Mouse (Mus musculus): ENCODE data around the gene Gtse1.

Gene Gtse1

DNA sequence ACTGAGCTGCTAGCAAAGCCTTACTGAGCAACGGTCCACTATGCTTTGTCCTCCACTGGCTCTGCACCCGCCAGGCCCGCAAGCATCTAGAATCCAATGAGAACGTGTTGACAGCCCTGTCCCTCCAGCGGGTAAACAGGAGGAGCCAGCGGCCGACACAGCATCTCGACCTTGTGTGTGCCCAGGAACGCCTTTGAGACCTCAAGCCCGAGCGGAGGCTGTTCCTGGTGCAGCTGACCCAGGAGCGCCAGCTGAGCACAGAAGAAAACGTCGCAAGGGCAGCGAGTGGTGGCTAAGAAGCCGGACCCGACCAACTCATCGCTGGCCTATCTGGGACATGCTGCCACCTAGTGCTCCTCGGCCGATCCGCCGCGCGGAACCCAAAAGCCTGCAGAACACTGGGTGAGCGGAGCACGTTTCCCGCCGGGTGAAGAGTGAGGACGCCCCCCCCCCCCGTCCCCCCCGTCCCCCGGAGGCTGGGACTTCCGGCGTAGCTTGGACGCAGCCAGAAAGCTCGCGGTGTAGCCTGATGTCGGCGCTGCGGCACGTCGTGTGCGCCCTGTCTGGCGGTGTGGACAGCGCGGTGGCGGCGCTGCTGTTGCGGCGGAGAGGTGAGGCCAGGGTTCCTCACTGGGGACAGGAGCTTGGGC is 19.4 kb downstream of the Gtse1 start, which contains the start of gene Trmu:
Gene Trmu, plus strand, starts transcription at position 465 of the 650 bp plus-strand sequence.
- peak; percentile 95 for DNase-seq

DNA sequence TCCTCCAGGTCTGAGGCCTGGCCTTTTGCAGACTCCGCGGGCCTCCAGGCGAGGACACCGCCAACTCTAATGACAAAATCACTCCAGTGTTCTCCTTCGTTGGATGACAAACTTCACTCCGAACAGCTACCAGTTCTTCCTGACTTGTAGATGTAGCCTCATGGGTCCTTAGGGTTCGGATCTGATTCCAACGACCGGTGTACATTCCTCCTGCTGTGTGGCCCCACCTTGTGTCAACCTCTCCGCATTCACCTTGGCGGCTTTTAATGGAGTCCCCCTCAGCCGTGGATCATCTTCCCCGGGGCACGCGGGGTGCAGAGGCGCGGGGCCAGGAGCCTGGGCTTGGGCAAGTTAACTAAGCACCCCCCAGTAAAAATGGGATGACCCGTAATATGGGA is 20.0 kb downstream of the Gtse1 start:
- no peak for DNase-seq

DNA sequence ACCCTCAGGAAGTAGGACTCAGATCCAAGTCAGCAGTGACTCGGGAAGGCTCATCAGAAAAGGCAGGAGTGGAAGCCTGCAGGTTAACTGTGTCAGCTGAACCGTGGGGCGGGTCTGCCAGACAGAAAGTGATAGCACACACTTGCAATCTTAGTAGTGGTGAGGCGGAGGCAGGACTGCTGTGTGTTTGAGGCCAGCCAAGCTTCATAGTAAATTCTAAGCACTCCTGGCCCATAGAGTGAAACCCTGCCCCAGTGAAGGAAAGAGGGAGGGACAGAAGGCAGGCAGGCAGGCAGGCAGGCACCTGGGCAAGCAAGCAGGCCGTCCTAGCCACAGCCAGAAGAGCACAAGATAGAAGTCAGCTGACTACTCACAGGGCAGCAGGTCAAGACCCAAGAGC is 26.1 kb downstream of the Gtse1 start:
- DNase-seq: no peak

DNA sequence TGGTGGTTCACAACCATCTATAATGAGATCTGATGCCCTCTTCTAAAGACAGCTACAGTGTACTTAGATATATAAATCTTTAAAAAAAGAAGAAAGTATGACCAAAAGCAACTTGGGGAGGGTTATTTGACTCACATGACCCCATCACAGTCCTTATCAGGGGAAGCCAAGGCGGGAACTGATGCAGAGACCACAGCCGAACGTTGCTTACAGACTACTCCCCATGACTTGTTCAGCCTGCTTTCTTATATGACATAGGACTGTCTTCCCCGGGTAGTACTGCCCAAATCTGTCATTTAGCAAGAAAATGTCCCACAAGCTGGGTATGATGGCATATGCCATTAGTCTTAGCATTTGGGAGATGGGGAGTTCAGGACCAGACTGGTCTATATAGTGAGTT is 29.7 kb downstream of the Gtse1 start:
- no peak for DNase-seq

DNA sequence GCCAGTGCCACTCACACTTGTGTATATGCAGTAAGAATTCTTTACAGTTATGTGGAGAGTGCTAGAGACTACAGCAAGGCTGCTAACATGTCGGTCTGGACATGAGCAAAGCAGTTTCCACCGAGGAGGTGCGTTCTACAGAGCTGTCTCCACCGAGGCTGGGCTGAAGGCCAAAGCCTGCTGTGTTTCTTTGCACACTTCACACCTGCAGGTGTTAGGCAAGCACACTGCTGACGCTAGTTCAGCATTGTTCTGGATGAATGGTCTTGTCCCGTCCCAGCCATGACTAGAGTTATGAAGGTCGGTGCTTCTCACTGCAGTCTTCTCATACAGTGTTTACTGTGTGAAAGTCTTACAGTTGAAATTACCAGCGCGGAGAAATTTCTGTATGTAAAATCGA is 32.4 kb downstream of the Gtse1 start:
- DNase-seq: no peak

DNA sequence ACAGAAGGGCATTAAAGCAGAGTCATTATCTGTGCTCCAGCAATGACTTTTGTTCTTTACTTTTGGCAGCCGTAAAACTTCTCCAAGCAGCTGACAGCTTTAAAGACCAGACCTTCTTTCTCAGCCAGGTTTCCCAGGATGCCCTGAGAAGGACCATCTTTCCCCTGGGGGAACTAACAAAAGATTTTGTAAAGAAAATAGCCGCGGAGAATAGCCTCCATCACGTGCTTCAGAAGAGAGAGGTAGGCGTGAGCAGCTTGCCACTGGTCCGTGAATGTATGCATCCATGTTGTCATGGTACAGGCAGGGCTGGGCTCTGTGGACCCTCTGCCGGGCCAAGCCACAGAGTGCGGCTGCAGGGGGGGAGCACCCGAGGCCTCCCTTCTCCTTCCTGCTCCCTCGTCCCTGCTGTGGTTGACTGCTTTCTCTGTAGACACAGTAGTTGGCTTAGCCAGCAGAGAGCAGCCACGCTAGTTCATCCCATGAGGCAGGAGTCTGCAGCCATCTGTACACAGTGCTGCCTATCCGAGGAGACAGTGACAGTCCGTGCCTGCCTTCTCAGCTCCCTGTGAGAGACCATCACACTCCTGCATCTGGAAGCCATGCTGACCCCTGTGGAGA is 33.1 kb downstream of the Gtse1 start:
- peak; percentile 17 for DNase-seq

DNA sequence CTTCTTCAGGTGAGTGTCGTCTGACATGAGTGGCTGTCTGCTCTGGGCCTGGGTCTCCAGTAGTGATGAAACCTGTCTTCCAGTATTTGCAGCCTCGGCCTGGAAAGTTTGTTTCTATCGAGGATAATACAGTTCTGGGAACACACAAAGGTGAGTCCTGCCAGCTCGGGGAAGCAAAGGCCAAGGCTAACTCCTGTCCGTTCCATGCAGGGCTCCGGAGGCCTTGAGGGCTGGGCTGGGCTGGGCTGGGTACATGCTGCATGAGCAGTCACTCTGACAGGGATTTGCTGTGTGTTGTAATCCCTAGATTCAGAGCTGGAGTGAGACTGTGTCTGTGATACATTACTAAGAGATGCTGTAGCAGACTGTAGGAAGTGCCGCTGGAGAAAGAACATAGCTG is 34.3 kb downstream of the Gtse1 start:
- DNase-seq: no peak

DNA sequence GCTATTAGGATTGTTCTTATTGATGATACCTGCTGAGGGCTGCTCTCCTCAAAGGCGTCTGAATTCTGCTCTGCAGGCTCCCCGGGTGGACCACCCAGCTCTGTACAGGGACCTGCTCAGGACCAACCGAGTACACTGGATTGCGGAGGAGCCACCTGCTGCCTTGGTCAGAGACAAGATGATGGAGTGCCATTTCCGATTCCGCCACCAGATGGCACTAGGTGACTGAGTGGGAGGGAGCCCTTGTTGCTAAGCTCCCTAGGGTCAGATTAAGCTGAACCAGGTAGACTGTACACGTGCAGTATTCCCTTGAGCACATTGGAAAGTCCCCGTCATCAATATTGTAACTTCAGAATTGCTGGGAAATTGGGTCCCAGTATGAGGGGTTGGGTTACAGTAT is 36.7 kb downstream of the Gtse1 start:
- DNase-seq: peak; percentile 75

DNA sequence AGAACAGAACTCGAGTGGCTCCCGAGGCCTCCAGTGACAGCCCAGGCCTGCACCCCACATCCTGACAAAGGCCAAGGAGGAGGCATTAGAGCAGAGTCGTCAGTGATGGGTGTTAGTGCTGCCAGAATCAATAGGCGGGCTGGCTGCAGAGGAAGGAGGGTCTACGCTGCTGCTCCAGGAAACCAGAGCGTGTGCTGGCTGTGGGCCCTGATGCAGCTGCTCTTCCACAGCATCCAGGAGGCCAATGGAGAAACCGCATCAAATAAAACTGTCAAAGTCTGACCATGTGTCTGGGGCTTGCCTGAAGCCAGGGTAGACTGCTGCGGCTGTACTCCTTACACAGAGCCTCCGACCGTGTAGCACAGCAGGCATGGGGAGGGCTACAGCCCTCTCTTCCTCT is 37.6 kb downstream of the Gtse1 start:
- DNase-seq: no peak

DNA sequence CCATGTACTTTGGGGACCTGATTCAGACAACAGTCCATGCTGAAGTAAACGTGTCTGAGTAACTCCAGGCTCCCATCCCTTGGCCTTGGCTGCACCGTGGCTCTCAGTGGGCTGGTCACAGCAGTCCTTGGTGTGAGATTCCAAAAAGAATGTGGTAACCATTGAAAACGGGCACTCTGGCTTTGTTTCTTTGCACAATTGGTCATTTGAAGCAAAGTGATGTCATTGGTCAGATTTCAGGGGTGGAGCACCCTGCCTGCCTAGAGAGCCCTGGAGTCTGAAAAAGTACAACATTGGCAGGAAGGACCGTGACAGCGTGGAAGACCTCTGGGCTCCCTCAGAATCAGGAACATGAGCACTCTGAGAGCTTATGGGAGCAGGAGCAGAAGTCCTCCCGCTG is 39.9 kb downstream of the Gtse1 start:
- no peak for DNase-seq

DNA sequence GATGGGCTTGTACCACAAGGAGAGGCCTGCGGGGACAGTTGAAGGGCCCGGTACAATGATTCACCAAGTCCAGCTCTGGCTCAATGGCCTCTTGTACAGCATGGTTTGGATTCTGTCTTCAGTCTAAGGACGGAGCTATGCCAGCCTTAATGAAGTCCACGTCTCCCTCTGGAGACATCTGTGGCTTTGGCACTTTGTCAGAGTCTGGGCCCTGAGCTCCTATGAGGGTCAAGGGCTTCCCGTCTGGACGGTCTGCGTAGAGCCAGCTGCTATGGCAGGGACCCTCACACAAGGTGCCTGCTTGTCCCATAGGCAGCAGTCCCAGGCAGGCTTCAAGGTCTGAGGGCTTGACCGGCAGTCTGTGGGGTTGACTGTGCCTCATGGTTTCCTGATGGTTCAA is 40.8 kb downstream of the Gtse1 start:
- no peak for DNase-seq

DNA sequence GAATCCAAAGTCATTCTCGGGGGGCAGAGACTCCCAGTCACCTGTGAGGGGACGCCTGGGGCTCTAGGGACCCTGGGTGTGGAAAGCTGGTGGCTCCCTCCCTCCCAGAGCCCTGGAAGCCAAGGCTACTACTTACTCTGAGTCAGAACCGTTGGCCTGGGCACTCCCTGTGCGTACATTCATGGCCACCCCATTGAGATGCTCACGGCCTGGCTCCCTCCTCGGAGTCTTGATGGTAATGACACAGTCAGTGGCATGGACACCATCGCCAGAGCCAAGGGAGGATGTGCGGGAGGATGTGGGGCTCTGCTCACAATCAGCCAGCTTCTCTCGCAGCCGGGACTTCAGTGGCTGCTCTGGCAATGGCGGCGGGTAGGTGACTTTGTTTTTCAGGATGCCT is 41.3 kb downstream of the Gtse1 start:
- no peak for DNase-seq

DNA sequence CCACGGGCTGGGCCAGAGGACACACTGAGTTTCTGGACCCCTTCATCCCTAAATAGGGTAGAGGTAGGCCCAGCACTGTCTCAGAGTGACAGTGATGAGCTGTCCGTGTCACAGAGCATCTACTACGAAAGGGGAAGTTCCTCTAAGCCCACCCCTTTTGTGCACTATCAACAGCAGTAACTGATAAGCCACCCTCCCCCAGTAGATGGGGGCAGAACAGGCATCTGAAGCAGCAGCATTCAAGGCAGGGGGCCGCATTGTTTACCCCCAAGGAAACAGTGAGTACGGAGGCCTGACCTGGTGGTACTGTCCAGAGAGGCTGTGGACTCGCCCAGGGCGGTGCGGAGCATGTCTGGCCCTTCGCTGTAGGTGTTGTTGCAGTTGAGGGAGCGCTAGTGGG is 43.0 kb downstream of the Gtse1 start:
- DNase-seq: no peak

DNA sequence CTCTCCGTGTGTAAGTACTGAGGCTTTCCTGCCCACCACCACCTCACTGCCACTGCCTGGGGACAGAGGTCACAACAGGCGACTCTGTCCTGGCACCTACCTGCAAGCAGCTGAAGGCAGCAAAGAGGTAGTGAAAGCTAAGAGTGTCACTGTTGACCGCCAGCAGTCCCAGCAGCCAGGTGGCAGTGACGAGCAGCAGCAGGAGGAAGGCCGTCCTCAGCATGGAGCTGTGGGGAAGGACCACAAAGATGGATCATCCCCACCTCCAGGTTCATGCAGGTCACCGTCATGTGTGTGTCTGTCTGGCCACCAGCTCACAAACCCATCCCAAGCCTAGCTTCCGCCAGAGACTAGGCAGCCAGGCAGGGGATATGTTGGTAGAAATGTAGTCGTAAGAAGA is 44.3 kb downstream of the Gtse1 start:
- DNase-seq: no peak

DNA sequence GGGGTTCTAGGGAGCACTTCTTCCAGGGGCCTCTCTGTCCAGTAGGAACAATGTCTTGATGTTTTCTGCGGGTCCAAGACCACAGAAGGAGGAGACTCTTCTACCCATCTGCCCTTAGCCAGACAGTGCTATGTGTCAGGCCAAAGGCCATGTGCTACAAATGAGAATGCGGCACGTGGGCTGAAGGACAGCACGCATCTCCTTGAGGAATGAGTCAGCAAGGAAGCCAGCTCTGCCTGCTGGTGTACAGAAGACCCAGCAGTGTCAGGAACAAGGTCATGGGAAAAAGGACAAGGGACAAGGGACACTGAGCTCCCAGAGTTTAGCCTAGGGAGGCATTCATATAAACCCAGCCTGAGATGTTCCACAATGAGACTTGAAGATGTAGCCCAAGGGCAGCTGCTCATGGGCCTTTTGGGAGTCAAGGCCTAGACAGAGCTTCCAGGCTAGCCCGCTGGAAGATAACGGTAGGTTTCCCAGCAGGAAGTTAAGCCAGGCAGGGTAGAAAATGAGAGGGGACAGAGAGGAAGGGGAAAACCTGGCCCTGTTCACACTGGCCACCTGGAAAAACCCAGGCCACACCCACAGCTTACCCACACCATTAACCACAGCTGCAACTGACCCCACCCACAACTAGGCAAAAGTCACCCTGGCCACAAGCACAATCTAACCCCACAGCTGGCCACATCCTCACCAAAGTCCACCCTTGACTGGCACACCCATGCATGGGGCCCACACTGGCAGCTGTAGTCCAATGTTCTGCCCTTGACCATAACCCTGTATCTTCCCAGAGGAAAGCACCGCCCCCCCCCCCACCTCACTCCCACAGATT is 49.3 kb downstream of the Gtse1 start:
- no peak for DNase-seq

DNA sequence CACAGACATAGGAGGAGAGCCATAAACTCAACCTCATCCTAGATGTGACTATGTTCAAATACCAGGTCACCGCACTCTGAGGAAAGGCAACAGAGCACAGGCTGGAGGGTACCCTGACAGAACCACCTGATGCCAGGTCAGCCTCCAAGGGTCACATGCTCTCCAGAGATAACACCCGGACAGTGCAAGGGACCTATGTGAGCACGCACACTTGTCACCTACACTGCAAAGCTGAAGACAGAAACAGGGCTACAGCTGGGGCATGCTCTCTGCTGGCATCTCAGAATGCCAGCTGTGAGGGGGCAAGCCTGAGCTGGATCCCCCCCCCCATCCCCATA is 49.9 kb downstream of the Gtse1 start:
- DNase-seq: no peak

DNA sequence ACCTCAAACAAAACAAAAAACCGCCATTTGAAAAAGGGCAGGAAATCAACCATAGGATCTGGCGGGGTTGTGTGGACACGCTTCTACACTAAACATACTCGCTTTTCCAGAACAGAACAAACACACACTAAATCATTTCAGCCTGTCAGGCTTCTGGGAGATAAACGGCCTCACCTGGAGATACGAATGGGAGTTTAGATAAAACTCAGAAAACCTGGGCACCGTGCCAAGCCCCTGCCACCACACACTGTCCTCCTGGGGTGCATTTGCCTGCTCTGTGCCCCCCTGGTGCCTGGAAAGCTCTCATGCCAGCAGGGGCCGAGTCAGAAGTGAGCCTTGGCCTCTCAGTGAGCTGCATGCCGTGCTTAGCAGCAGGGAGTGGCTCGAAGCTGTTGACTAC is 50.4 kb downstream of the Gtse1 start:
- no peak for DNase-seq

DNA sequence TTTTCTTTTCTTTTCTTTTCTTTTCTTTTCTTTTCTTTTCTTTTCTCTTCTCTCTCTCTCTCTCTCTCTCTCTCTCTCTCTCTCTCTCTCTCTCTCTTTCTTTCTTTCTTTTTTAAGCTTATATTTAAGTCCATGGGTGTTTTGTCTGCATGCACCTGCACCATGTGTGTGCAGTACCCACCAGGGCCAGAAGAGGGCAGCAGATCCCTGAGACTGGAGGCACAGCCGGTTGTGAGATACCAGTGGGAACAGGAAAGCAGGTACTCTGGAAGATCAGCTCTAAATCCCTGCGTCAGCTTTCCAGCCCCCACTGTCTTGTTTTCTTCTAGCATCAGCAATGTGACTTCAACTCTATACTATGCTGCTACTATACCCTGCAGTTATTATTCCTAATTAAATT is 54.1 kb downstream of the Gtse1 start:
- DNase-seq: peak; percentile 71

DNA sequence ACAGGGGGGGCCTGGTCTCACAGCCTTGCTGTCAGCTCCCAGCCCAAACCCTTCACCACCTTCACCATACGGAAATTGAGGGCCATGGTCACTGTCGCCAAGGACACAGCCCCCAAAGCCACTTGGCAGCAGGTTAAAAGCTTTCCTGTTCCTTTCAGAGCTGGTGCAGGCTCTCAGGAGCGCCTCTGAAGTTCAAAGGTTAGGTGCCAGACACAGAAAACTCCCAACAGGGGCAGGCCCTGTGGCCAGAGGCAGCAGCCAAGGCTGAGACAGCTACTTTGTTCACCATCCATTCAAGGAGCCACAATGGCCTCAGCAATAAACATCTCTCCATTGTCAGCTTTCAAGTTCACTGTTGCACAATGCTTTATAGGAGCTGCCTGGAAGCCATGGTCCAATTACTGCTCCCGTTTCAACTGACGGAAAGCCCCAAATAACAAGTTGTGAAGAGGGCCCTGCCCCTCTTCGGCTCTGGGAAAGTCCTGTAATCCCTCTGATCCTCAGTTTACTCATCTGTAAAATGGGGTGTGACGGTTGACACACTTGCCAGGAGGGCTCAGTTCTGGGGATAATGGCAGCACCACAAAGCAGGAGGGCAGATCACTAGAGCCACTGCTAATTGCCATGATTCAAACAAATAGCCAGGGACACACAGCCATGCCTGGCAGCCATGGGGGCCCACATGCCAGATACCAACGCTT is 59.8 kb downstream of the Gtse1 start:
- peak; percentile 20 for DNase-seq

DNA sequence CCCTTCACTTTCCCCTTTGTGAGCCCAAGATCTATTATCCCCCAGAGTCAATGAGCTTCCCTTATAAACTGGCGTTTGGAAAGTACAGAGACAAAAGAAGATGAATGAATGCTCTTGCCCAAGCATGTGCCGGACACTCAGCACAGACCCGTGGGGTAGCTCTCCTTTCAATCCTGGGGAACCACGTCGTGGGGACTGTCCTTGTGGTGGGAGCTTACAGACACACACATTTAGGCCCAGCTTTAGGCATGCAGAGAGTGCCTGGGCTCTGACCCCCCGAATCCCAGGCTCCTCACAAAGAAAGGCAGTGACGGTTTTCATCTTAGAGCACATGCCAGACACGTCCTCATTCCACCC is 60.3 kb downstream of the Gtse1 start:
- DNase-seq: peak; percentile 9

DNA sequence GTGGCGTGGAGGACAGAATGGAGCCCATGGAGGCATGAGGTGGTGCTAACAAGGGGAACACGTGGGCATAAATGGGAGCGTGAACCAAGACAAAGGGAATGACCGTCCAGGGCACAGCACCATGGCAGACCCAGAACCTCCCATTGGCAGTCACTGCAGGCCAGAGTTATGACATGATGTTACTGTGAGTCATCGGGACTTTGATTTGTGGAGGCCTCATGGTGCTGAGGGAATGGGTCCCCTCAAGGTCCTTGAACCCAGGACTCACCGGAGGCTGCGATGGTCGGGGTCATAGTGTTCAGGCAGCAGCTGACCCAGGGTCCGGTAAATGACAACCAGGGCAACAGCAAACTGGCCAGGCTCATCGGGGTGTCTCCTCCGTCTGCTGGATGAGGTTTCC is 62.3 kb downstream of the Gtse1 start:
- no peak for DNase-seq

All from embryo, embryonic 11 days (tissue).